Mouse (Mus musculus) mouse embryonic stem cell (cell line): ENCODE data around the gene Lbhd2.

ENCODE experiments used
- in situ Hi-C, 2 experiments: fragments of 300-500 bp; cut with MboI; formaldehyde crosslinking; loops; 1 replicate in 1 of 2; 3 replicates in 1 of 2; pipeline ENCODE4 v1.14.3; 2019 to 2020; ENCODE audit warnings: low sequenced_read_pairs in 2 of 2, low pct_unique_long_range_greater_than_20kb in 1 of 2, mixed read lengths in 1 of 2; ENCODE audit not compliant: unreplicated experiment in 1 of 2

Gene Lbhd2

DNA sequence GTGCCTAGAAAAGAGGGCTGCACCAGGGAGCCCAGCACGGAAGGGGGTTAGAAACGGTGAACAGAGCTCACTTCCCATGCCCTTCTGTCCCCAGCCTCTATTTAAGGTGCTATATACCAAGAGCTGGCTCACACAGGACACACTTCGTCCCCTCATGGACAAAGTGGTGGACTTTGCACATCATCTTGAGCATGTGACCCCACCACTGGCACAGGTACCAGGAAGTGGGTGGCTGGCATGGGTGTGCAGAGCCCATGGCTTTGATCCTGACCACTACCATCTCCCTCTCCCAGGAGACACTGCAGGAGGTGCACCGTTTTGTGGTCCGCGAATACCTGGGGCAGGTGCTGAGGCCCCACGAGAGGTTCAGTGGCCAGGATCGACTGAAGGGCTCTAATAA is 21.8 kb downstream of the Lbhd2 start:
- in situ Hi-C loops: loop anchor here (5.0 kb wide), 2 partner anchors 34 to 59 kb away; partner anchors contain the start of gene Gm266 (in 1 of the 2)

DNA sequence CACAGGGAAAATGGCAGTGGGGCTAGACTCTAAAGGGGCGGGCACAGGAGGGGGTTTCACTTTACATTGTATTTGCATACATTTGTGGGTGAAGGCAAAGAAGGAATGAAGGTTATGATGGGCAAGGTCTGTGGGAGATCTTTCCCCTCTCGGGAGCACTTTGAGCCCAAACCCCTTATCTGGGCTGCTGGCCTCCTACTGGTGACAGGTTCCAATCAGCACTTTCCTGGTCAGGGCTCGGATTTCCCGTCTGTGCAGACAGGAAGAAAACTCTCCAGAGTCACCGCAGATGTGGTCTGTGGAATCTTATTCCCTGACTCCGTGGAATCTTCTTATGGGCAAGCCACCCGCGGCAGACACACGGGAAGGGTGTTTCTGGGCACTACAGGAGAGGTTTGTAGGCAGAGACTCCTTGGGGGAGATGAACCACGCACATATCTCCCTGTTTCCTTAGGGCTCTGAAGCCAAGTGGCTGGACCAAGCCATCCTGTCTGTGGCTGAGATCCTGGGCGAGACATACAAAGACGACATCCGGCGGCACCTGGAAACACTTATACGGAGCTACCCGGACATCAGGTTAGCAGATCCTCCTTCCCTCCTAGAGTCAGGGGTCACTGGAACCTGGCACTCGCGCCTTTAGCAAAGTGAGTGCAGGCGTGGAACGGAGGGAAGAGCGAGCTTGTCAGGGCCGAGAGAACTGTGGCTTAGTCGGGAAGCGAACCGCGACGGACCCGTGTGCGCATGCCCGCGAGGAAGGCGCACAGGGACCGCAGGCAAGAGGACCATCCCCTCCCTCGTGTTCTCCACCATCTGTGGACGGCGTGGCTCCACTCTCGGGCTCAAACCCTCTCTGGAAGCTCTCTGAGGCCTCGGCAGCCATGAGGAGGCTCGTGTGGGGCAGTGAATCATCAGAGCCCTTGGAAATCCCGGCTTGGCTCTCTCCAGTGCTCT is 22.6 kb downstream of the Lbhd2 start:
- in situ Hi-C loops: loop anchor here (5.0 kb wide), 2 partner anchors 33 to 58 kb away; partner anchors contain the start of gene Gm266 (in 1 of the 2)

DNA sequence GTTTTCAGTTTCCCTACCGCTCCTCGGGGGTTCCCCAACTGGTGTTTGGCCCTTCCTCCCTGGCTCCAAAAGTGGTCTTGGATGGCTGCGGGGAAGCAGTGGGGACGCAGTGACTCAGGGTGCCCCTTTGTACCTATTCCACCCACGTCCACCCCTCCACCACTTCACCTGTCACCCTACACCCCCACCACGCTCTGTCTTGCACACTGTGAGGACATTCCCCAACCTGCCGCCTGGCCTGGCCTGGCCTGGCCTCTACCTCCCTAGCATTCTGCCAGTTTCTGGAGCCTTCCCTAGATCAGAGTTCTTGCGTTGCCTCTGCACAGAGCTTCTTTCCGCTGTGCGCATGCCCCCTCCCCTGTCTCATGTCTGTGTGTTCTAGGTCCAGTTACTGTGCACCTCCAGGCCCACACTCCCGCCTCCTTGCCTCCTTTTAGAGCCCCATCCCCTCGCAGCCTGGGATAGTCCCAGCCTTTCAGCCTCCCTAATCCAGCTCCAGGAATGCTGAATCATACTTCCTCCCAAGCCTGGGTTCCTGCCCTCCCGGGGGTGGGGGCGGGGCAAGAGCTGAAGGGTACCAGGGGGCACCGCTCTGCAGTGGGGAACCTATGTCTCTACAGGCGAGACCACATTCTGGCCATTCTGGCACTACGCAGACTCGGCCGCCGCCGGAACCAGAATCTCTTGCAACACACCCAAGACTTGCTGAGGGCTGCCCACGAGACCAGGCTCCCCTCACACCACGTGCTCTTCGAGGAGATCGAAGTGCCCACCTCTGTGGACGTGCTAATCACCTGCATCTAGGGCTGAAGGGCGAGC is 23.6 kb downstream of the Lbhd2 start:
- in situ Hi-C loops: no loop called here

DNA sequence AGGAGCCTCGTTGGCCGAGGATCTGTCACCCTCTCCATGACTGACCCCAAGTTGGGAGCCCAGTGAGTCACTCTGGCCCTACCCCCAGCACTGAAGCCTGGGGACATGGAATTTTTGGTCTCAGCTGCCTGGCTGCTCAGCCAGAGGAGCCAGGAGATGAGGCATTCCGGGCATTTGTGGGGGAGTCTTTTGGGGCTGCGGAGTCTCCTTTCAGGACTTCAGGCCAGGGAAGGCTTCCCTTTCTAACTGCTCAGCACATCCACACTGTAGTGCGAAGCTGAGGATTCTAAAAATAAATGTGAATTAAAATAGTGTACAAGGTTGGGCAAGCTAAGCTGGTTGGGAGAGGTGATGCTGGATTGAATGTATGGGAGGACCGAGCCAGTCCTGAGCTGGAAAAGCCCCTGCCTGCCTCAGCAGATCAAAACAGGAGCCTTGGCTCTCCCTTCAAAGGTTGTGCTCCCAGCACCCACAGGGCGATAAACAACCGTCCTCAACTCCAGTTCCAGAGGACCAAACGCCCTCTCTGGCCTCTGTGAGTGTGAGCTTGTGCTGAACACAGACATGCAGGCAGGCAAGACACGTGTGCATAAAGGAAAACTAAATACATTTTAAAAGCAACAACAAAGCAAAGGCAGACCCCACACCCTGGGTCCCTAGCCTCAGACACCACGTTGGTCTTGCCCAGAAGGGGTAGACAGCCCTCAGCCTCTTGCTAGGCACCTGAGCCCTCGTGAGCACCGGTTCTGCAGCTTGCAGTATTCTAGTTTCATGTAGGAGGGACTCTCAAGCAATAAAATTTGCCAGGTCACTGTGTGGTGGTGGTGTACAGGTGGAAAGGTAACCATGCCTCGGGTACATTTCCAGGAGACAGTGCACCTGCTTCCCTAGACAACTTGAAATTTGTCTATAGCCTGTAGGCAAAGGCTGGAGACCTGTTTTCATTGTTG is 24.5 kb downstream of the Lbhd2 start:
- in situ Hi-C loops: no loop called here

DNA sequence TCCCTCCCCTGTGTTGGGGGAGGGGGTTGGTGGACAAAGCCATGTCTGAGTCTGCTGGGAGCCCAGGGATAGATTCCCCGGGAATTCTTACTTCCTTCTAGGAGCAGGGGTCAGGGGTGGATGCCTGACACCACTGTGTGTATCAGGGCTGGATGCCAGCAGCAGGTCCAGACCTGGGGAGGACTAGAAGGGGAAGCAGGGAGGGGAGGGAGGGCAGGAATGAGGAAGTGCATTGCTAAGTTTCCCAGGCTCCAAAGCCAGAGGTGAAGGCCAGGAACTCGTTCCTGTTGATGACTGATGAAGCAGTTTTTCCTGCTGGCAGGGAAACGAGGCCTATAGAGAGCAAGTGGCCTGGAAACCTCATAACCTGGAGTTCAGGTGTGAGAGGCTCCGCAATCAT is 25.5 kb downstream of the Lbhd2 start:
- in situ Hi-C loops: no loop called here

DNA sequence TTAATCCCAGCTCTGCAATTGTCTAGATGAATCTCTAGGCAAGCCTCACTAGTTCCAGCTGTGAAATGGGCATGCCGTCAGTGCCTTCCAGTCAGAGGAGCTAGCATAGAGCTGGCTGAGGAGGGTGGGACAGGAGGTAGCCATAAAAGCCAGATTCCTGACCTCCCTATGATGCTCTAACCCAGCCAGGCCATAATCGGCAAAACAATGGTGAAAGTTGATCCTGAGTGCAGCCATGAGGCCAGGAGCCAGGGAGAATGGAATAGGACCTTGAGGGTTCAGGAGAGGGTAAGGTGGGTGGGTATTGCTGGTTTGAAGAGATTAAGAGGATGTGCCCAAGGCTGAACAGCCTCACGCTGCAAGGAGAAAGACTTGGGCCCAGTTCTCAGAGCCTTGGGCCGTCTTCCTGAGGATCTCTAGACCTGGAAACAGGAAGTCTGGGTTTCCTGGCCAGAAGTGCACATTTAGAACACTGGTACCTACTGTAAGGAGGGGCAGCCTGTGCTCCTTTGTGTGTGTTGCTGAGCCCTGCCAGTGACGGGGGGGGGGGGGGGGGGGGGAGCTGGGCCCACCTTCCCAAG is 26.2 kb downstream of the Lbhd2 start:
- in situ Hi-C loops: no loop called here

DNA sequence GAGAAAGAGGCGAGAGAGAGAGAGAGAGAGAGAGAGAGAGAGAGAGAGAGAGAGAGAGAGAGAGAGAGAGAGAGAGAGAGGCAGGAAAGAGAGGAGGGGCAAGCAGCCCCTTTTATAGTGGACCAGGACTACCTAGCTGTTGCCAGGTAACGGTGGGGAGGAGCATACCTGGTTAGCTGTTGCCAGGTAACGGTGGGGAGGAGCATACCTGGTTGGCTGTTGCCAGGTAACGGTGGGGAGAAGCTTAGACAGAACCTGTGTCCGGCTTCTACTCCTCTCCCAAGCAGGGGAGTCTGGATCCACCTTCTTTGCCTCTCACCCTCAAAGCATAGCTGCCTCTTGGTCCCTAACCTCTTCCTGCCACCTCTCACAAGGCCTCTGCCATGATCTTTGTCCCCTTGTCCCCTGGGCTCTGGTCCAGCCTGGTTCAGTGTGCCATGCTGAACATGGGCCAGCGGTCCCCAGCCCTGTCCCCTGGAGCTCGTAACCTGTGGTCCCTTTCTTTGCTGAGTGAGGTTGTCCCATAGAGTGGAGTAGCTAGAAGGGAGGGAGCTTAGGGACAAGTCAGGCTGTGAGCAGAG is 27.6 kb downstream of the Lbhd2 start:
- in situ Hi-C loops: no loop called here

DNA sequence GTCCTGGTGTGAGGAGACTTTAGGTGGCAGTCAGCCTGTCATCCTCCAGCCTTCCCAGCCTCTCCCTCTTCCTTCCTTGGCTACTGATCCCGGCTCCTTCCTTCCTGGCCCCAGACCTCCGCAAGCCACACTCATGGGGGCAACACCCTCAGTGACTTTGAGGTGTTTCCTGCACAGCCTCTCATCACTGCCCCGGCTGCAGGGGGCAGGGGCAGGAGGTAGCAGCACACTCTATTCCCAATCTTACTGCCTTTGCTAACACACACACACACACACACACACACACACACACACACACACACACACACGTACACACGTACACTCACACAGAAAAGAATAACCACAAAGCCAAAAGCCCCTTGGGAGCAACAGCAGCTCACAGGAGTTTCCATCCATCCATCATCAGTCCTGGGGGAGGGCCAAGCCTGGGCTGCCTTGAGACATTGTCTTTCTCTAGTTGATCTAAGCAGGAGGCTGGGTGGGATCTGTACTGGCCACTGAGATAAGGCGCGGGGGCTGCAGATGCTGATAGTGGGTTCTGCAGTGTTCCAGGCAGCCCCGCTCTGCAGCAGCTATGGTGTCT is 28.2 kb downstream of the Lbhd2 start:
- in situ Hi-C loops: no loop called here

DNA sequence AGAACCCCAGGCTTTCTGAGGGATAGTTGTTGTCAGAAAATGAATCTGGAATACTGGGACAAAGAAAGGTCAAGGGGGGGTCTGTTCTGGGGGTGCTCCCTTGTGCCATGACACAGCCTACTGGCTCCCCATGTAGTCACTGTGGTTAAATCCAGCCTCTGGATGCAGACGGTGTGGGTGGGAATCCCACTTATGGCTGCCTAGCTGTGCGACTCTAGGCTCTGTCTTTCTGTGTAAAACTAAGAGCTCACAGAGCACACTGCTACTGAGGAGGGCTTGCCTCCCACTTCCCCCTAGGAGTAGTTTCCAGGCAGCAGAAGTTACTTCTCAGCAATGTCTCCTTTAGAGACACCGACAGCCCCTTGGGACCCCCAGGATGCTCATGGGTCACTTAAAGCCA is 29.6 kb downstream of the Lbhd2 start:
- in situ Hi-C loops: no loop called here

DNA sequence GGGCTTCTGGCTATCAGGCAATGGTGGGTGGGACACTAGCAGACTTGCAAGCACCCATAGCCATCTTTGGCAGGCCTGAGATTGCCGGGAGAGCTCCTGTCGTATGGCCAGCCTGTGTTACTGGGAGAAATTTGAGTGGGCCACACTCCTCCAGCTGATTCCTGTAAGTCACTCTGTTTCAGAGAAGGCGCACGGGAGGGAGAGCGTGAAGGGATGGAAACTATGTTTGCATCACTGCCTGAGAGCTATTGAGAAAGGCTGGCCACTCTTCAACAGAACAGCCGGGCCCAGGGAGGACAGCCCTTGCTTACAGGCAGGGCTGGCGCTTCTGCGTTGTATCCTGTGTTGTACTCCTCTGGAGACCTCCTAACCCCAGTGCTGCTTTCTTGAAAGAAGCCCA is 30.0 kb downstream of the Lbhd2 start:
- in situ Hi-C loops: no loop called here

DNA sequence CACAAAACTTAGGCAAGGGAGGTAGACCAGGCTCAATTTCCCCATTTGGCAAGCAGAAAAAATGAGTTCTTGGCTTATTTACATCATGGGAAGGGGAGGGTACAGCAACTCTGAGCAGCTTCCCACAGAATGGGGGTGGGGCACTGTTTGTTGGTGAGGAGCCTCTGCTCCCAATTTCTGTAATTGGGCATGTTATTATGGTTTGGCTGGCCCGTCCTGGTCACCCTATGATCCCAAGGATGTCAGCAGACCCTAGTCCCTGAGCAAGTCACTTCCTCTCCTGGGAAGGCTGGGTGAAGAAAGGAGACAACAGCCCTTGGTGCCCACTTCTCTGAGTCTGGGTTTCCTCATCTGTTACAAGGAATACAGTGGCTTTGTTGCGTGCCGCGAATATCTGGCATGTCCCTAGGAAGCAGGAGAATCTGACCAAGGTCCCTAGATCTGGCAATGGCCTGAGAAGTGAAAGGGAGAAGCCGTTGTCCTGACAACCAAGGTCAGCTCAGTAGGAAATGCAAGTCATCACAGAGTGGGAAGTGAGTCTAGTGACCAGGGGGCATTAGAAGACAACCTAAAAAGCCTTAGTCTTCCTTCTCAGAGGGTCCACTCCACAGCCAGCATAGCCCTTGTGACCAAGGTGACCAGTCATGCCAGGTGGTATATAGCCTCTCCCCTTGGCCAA is 30.8 kb downstream of the Lbhd2 start:
- in situ Hi-C loops: no loop called here

DNA sequence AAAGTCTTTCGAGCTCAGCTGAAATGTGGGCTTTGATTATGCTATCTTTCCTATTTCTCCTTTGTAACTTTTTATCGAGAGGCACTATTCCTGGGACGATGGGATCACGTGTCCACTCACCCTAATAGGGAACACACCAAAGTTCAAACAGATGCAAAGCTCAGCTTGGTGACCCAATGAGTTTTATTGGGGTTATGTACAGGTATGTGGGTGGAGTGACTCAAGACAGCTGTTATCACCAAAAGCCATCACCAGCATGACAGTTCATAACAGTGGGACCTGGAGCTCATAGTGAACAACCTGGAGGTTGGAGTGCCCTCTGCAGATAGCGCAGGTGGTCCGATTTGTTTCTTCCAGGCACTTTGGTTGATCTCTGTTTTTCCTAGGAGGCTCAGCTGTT is 32.2 kb downstream of the Lbhd2 start:
- in situ Hi-C loops: no loop called here

DNA sequence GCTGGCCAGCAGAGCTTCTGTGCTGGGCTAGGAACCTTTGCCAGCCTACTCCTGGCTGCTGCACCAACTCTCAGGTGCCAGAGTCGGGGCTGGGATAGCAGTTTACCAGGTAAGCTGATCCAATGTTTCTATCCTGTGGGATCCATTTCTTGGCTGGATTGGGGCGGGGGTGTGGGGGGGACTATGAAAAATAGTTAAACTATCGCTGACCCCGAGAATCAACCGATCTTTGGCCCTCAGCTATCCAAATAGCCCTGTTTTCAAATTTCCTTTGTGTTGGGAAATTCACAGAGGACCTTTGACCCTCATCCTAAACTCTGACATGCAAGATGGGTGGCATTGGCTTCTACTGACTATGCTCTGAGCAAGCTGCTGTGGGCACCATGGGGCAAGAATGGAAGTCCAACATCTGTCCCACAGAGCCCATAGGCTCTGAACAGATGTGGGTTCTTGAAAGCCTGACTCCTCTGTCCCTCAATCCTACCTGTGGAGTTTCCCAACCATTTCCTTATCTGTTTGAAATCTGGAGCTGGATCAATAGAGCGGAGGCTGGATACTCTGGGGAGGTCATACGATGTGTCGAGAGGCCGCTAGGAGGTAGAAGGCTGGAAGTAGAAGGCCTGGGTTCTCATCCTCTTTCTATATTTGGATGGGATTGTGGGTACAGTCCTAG is 34.2 kb downstream of the Lbhd2 start:
- in situ Hi-C loops: no loop called here

DNA sequence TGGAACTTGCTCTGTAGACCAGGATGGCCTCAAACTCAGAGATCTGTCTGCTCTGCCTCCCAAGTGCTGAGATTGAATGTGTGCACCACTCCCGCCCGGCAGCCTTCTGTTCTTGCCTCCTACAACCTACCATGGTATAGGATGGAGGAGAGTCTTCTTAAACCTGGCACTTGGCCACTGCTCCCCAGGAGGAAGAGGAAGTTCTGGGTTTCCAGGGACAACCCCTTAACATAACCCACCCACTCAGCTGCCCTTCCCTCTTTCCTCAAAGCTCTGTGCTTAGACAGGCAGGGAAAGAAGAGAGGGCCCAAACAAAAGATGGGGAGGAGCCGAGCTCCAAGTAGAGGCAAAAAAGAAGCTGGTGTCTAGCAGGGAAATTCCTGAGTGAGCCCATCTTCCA is 34.9 kb downstream of the Lbhd2 start:
- in situ Hi-C loops: no loop called here

DNA sequence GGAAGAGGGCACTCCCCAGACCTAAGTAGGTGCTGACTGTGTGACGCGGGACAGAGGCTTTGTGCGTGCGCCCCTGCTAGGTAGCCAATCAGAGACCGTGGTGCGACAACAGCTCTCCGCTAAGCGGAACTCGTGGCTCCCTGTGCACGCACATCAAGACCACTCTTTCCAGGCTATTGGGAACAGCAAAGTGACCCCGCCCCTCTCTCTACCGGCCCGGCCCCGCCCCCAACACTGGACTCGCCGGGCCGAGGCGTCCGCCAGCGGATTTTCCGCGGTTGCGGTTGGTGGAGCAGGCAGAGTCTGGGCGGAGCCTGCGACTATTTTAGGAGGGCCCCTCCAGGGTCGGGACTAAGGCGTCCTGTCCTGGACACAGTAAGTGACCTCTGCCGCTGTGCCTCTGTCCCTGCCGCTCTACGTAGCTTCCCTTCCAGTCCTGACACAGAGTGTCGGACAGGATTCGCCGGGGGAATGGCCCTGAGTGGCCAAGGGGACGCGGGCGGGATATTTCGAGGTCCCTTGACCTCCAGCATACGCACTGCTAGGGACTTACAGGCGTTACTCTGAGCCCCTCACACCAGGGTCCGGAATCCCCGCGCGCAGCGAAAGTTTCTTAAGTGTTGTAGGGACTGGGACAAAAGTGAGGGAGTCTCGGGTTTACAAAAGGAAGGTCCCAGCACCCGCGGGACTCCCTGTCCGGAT is 35.9 kb downstream of the Lbhd2 start, which contains the start of gene Tnfaip2:
Gene Tnfaip2 (plus strand): TSS at position 161 of the 702 bp plus-strand sequence.
- in situ Hi-C loops: no loop called here
